Mouse (Mus musculus): ENCODE data around the gene Rps6ka1. TPM values are rescaled to one million over a fixed set of nuclear protein-coding genes. Genes with fewer than 3 reads are reported as not detected.
A peak's percentile ranks its signal among the peaks of the same experiment; 100 is the strongest.

Gene Rps6ka1
- polyA plus RNA-seq, 1 experiment from 2014 or later, result 40.7 TPM

DNA sequence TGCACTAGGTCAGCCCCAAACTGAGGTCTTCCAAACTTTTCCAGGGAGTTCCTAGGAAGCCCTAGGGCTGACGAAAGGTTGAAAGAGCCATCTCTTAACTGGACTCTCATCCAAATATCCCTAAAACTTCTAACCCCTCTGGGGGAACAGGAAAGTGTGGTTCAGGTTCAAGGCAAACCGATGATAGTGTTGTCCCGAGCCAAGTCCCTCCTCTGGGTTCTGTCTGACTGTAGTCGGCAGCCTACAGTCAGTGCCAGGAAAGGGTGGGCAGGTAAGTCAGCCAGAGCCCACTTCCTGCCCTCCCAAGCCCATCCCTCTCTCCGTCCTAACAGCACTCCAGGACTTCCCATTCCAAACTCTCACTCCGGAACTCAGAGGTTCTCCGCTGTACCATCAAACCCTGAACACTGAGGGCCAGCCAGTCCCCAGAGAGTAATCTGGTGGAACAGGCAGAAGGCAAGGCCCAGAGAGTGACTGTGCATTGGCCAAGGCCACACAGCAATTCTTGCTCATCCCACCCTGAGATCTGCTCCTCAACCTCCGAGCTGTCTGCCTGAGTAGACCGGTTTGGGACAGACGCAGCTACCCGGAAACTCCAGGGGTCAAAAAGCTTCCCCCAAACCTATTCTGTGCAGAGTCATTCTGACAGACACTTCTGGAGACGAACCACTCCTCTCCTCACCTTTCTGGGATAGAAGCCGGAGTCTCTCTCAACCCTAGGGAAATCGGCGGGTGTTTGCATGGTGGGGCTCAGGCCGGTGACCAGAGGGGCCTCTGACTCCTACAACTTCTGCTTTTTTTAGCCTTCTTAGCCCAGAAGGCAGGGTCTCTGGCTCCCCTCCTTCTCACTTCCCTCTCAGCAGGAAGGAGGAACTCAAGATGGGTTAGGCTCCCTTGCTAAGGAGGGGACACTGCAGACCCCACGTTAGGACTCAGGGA lies 13.4 kb downstream of the Rps6ka1 start:
- H3K4me1 ChIP-seq, result 0 out of 2 replicates have a peak, but pooled peaks cover 2% of the 10 kb centered on the region
- H3K4me3 ChIP-seq, result no peak overlapping the region
- H3K9me3 ChIP-seq, result no peaks in the 10 kb centered on the region
- peaks cover 43% of the 10 kb centered on the region for H3K36me3 ChIP-seq
- WGBS, result 83% methylated on average over 17 of the region's 17 CpGs
- H3K27me3 ChIP-seq, result no peaks in the 10 kb centered on the region
- H3K9ac ChIP-seq, result no peak overlapping the region
- no peak overlapping the region for H3K4me2 ChIP-seq
- no peak overlapping the region for H3K27ac ChIP-seq
- no peak for ATAC-seq (ENCODE audit: insufficient number of reproducible peaks, insufficient read depth, low FRiP score, low TSS enrichment, low read depth)

DNA sequence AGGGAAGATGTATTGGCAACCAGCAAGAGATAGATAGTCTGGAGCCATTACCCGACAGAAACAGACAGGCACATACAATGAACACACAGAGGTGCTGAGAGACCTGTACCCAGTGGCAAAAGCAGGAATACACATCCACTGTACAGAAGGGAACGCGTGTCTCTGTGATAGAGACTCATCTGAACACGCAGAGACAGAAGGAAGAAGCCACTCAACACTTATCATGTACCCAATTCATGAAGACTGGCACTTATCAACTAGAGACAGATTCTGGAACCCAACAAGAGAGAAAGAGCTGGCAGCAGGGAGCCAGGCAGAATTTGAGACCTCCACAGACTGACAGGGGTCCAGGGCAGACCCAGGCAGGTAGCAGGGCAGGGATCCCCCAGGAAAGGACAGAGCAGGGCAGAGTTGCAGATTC lies 14.2 kb downstream of the Rps6ka1 start:
- no peak overlapping the region for H3K27ac ChIP-seq
- H3K4me1 ChIP-seq, result 0 out of 2 replicates have a peak, but pooled peaks cover 2% of the 10 kb centered on the region
- H3K36me3 ChIP-seq, result peaks cover 42% of the 10 kb centered on the region
- no peak overlapping the region for H3K4me3 ChIP-seq
- no peaks in the 10 kb centered on the region for H3K27me3 ChIP-seq
- H3K9ac ChIP-seq, result no peak overlapping the region
- whole genome bisulfite sequencing, result 94% methylated on average over 4 of the region's 4 CpGs
- no peak for ATAC-seq (ENCODE audit: insufficient number of reproducible peaks, insufficient read depth, low FRiP score, low TSS enrichment, low read depth)
- no peak overlapping the region for H3K4me2 ChIP-seq
- no peaks in the 10 kb centered on the region for H3K9me3 ChIP-seq

DNA sequence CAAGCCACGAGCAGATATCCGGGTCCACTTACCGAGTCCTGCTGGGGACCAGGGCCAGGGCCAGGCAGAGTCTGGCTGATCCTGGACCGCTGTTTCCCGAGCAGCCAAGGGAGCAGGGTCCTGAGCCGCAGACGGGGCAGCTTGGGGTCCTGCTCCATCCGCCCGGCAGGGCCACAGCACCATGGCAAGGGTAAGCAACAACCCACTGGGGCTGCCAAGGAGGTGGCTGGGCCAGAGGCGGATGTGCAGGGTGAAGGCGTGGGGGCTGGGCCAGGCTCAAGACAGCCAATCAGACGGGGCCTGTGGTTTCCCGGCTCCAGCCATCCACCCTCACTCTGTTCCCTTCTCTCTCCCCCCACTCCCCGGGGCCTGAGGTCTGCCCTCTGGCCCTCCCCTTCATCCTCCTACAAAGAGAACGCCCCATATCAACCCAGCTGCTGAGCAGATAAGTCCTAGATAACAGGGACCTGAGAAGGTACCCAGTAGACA lies 14.7 kb downstream of the Rps6ka1 start:
- H3K27ac ChIP-seq, result no peak overlapping the region
- 71% methylated on average over 15 of the region's 15 CpGs for WGBS
- H3K9ac ChIP-seq, result 0 out of 2 replicates have a peak overlapping the region, but pooled peaks have one; percentile 52
- H3K27me3 ChIP-seq, result no peaks in the 10 kb centered on the region
- H3K4me1 ChIP-seq, result 0 out of 2 replicates have a peak, but pooled peaks cover 2% of the 10 kb centered on the region
- no peaks in the 10 kb centered on the region for H3K9me3 ChIP-seq
- no peak overlapping the region for H3K4me3 ChIP-seq
- no peak overlapping the region for H3K4me2 ChIP-seq
- no peak for ATAC-seq (ENCODE audit: insufficient number of reproducible peaks, insufficient read depth, low FRiP score, low TSS enrichment, low read depth)
- H3K36me3 ChIP-seq, result peaks cover 42% of the 10 kb centered on the region

DNA sequence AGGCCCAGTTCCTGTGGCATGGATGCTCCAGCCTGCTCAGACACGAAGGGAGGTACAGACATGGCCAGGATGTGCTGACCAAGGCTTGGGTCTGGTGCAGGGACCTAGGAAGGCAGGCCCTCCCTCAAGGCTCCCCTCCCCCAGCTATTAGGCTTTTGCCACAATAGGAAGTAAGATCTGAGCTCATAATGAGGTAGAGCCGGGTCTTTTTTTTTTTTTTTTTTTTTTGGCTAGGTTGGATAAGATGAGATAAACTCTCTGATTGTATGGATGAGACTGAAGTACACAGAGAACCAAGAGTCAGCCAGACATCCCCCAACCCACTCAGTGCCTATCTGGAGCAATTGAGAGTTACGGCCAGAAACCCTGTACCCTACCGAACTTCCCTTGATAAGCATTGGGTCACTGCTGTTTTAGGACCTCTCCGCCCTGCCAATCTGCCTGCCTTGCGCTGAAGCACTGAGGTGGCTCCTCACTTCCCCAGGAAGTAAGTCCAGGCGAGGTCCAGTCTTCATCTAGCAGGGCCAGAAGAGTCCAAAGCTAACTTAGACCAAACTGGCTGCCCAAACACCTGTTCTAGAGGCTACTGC lies 15.3 kb downstream of the Rps6ka1 start:
- ATAC-seq (ENCODE audit: insufficient number of reproducible peaks, insufficient read depth, low FRiP score, low TSS enrichment, low read depth), result no peak
- no peaks in the 10 kb centered on the region for H3K9me3 ChIP-seq
- WGBS, result 85% methylated on average over 7 of the region's 7 CpGs
- peaks cover 40% of the 10 kb centered on the region for H3K36me3 ChIP-seq
- no peak overlapping the region for H3K27ac ChIP-seq
- H3K9ac ChIP-seq, result no peak overlapping the region
- no peak overlapping the region for H3K4me3 ChIP-seq
- no peaks in the 10 kb centered on the region for H3K27me3 ChIP-seq
- H3K4me2 ChIP-seq, result no peak overlapping the region
- 0 out of 2 replicates have a peak, but pooled peaks cover 2% of the 10 kb centered on the region for H3K4me1 ChIP-seq

DNA sequence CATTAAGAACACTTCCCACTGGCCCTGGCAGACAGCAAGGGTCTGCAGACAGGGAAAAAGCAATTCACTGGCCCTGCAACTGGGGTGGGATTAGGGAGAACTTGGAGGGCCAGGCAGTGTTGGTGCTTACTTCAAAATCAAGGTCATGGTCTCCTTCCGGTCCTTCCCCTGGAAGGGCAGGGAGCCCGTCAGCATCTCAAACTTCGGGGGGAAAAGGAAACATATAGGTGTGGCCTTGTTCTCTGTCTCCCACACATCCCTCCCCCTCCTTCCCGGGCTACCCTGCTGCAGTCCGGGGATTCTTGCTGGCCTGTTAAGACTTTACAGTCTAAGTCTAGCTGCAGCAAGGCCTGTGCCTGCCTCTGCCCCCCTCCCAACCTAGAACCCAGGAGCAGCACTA lies 22.4 kb downstream of the Rps6ka1 start:
- peak overlapping the region; percentile 1; the same call in 1 of the 2 replicates for H3K27ac ChIP-seq
- H3K9ac ChIP-seq, result peak overlapping the region; percentile 52

DNA sequence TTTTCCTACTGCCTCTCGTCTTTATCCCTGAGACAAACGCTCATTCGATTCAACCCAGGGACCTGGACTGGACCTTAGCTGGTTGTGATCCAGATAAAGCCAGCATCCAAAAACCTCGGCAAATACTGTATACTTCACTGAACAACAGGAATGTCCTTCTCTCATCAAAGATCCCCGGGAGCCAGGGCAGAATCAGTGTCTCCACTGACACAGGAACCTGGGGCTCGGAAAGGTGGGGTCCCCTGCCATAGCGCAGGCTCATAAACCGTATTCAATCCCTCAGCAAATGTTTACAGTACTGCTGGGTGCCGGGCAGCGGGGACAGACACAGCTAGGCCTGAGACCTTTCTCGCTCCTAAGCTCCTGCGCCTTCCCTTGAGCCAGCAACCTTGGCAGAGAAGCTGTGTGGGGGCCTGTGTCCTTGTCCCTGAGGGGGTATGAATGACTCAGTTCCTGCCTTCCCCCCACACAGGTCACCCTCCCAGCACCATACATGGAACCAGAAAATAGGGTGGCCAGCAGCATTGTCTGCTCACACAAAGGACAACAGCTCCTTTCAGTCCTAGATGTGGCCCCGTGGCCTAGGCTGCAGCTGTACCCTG lies 23.1 kb downstream of the Rps6ka1 start:
- Histone ChIP-seq H3K4me3 (no peak overlapping the region), H3K36me3 (peaks cover 88% of the 10 kb centered on the region)

More for the DNA sequence above, 22.4 kb downstream of the Rps6ka1 start:
- no peak for ATAC-seq (ENCODE audit: insufficient number of reproducible peaks, insufficient read depth, low FRiP score, low TSS enrichment, low read depth)
- H3K4me2 ChIP-seq, result no peak overlapping the region
- peaks cover 87% of the 10 kb centered on the region for H3K36me3 ChIP-seq
- H3K4me3 ChIP-seq, result no peak overlapping the region
- H3K9me3 ChIP-seq, result no peaks in the 10 kb centered on the region
- H3K4me1 ChIP-seq, result peaks cover 6% of the 10 kb centered on the region; the same call in 1 of the 2 replicates
- H3K27me3 ChIP-seq, result no peaks in the 10 kb centered on the region
- WGBS, result 70% methylated on average over 5 of the region's 5 CpGs

DNA sequence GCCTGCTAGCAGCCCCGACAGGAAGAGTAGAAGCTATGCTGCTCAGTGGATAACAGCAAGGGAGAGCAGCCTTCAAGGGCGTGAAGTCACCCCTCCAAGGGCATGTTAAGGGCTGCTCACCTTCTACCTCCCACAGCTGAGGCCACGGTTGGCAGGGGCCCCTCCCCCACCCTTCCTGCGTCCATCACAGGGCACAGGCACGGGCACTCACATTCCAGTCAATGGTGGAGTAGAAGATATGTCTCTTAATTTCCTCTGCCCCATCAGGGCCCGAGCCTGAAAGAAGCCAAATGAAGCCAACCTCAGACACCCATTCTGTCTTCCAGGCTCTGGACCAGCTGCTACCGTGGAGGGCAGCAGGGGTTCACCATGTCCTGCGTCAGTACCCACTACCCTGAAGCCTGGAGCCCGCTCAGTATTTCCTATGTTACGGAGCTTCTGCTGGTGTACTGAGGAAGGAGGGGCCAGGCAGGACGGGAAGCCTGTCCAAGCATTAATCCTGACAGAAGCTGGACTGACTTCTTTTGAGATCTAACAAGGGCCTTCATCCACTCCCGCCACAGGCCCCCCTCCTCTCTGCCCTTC lies 23.7 kb downstream of the Rps6ka1 start:
- Histone ChIP-seq H3K27ac (no peak overlapping the region), H3K9me3 (no peaks in the 10 kb centered on the region), H3K4me3 (no peak overlapping the region), H3K36me3 (peaks cover 88% of the 10 kb centered on the region), H3K27me3 (no peaks in the 10 kb centered on the region), H3K4me2 (no peak overlapping the region), H3K4me1 (peaks cover 6% of the 10 kb centered on the region; the same call in 1 of the 2 replicates), H3K9ac (peak overlapping the region; percentile 52; the same call in 1 of the 2 replicates)
- no peak for ATAC-seq (ENCODE audit: insufficient number of reproducible peaks, insufficient read depth, low FRiP score, low TSS enrichment, low read depth)
- WGBS, result 69% methylated on average over 12 of the region's 12 CpGs

More for the DNA sequence above, 23.1 kb downstream of the Rps6ka1 start:
- Histone ChIP-seq H3K4me2 (no peak overlapping the region), H3K27ac (peak overlapping the region; percentile 1; the same call in 1 of the 2 replicates), H3K9me3 (no peaks in the 10 kb centered on the region), H3K9ac (peak overlapping the region; percentile 52; the same call in 1 of the 2 replicates), H3K4me1 (peaks cover 6% of the 10 kb centered on the region; the same call in 1 of the 2 replicates), H3K27me3 (no peaks in the 10 kb centered on the region)
- no peak for ATAC-seq (ENCODE audit: insufficient number of reproducible peaks, insufficient read depth, low FRiP score, low TSS enrichment, low read depth)
- WGBS, result 55% methylated on average over 13 of the region's 13 CpGs

DNA sequence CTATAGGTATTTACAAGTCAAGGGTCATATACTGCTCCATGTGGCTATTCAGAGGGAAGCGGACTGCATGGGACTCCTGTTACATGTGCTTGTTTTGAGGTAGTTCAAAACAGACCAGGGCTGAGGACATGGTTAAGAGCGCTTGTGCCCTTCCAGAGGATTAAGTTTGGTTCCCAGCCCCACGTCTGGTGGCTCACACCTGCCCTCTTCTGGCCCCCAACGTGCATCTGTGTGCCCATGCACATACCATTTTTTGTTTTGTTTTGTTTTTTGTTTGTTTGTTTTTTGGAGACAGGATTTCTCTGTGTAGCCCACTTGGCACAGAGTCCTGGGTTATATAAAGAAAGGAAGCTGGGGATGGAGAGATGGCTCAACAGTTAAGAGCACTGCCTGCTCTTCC lies 30.1 kb downstream of the Rps6ka1 start:
- H3K4me3 ChIP-seq, result no peak overlapping the region
- WGBS, result 76% methylated on average over 4 of the region's 4 CpGs
- H3K27me3 ChIP-seq, result no peaks in the 10 kb centered on the region
- no peak overlapping the region for H3K9ac ChIP-seq
- peaks cover 58% of the 10 kb centered on the region for H3K36me3 ChIP-seq
- no peaks in the 10 kb centered on the region for H3K4me1 ChIP-seq
- no peak overlapping the region for H3K4me2 ChIP-seq
- H3K27ac ChIP-seq, result no peak overlapping the region
- no peak for ATAC-seq (ENCODE audit: insufficient number of reproducible peaks, insufficient read depth, low FRiP score, low TSS enrichment, low read depth)
- H3K9me3 ChIP-seq, result no peaks in the 10 kb centered on the region

DNA sequence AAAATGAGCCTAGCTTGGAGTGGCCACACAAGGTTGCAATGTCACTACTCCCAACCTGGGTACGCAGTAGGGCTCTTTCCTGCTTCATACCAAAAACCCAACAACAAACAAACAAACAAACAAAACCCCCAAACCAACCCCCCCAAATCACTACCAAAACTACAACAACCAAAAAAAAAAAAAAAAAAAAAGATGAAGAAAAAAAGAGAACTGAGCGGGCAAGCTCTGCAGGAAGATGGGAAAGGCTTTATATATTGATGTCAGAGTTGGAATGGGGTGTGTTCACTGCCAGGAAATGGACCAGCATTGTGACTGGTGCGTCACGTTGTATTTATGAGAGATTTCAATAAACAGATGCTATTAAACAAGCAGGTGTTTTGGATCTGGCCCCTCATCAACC lies 33.0 kb downstream of the Rps6ka1 start:
- Histone ChIP-seq H3K9me3 (no peaks in the 10 kb centered on the region), H3K4me2 (no peak overlapping the region), H3K9ac (no peak overlapping the region), H3K27ac (no peak overlapping the region), H3K4me1 (no peaks in the 10 kb centered on the region), H3K27me3 (no peaks in the 10 kb centered on the region), H3K4me3 (no peak overlapping the region), H3K36me3 (peaks cover 49% of the 10 kb centered on the region)
- ATAC-seq (ENCODE audit: insufficient number of reproducible peaks, insufficient read depth, low FRiP score, low TSS enrichment, low read depth), result no peak
- WGBS, result 89% methylated on average over 4 of the region's 4 CpGs

DNA sequence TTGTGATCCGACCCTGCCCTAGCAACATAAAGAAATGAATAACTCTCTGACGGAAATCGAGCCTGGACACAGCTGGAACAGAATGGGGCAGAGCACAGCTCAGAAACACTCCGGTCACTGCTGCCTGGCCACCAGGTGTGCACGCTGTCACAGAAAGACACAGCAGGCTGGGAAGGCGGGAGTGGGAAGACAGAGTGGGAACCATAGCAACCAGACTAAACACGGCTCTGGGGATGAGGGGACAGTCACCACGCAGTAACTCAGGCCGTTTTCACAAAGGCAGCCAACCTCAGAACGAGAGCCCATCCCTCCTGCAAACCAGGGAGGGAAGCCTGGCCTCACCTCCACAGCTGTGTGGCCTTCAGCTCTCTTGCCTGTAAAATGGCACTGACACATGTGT lies 34.0 kb downstream of the Rps6ka1 start:
- H3K4me2 ChIP-seq, result no peak overlapping the region
- H3K27ac ChIP-seq, result no peak overlapping the region
- H3K9me3 ChIP-seq, result no peaks in the 10 kb centered on the region
- H3K36me3 ChIP-seq, result peaks cover 41% of the 10 kb centered on the region
- no peaks in the 10 kb centered on the region for H3K27me3 ChIP-seq
- WGBS, result 79% methylated on average over 10 of the region's 10 CpGs
- H3K4me3 ChIP-seq, result no peak overlapping the region
- H3K4me1 ChIP-seq, result no peaks in the 10 kb centered on the region
- ATAC-seq (ENCODE audit: insufficient number of reproducible peaks, insufficient read depth, low FRiP score, low TSS enrichment, low read depth), result no peak
- no peak overlapping the region for H3K9ac ChIP-seq

DNA sequence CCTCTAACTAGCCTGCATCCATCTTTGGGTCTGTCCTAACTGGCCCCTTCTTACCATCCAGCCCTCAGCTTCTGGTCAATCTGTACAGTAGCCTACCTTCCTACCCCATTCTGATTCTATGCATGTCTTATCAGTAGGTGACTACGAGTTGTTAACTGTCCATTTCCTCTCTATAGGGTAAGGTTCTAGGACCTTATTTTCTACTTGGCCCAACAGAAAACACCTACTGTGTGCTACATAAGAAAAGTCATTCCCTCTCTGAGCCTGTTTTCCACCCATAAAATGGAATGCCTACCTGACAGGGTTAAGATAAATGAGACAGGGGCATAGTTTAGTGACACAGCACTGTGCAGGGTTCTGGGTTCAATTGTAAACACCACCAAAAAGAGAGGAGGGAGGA lies 41.0 kb downstream of the Rps6ka1 start:
- no peaks in the 10 kb centered on the region for H3K27me3 ChIP-seq
- ATAC-seq (ENCODE audit: insufficient number of reproducible peaks, insufficient read depth, low FRiP score, low TSS enrichment, low read depth), result no peak
- WGBS, result 89% methylated on average over 1 of the region's 1 CpGs

More for the DNA sequence above, 41.0 kb downstream of the Rps6ka1 start:
- no peaks in the 10 kb centered on the region for H3K4me1 ChIP-seq
- H3K9me3 ChIP-seq, result no peaks in the 10 kb centered on the region
- no peak overlapping the region for H3K9ac ChIP-seq
- H3K36me3 ChIP-seq, result peaks cover 44% of the 10 kb centered on the region
- no peak overlapping the region for H3K4me2 ChIP-seq
- no peak overlapping the region for H3K27ac ChIP-seq
- no peak overlapping the region for H3K4me3 ChIP-seq
